Mouse (Mus musculus): Measurements from ENCODE around the gene Gemin4. TPM values are rescaled to one million over a fixed set of nuclear protein-coding genes. Genes with fewer than 3 reads are reported as not detected.
A peak's percentile ranks its signal among the peaks of the same experiment; 100 is the strongest.

Gemin4 gene
- total and polyA plus RNA-seq, 2 experiments: 0.65 to 3.8 TPM

- TF ChIP-seq POLR2A (IDR thresholded peaks at IDR 0.05; ENCODE audit: extremely low read depth, insufficient read depth, low read length) (no peak), CTCF (IDR thresholded peaks at IDR 0.05; ENCODE audit: low read depth, low read length) (no peak)
- no peak overlapping the region for H3K27ac ChIP-seq (replicated peaks; ENCODE audit: insufficient read depth, low read depth, low read length)
- H3K9ac ChIP-seq (ENCODE audit: low read depth, low read length): no peak overlapping the region
- no peaks in the 10 kb centered on the region for H3K27me3 ChIP-seq (ENCODE audit: control insufficient read depth, insufficient read depth, low read length)
- H3K4me1 ChIP-seq (ENCODE audit: control insufficient read depth, insufficient read depth, low read length): peaks cover 7% of the 10 kb centered on the region
- 69% methylated on average over 2 of the region's 2 CpGs for WGBS
- no peak for DNase-seq (ENCODE audit: extremely low read depth, low read depth, low spot score)
- H3K36me3 ChIP-seq (ENCODE audit: control insufficient read depth, insufficient read depth, low read length): peaks cover 3% of the 10 kb centered on the region; the same call in 1 of the 2 replicates
- no peak overlapping the region for H3K4me3 ChIP-seq (ENCODE audit: insufficient read depth, low read depth, low read length)
- peaks cover 7% of the 10 kb centered on the region; the same call in 1 of the 2 replicates for H3K79me2 ChIP-seq (ENCODE audit: control insufficient read depth, insufficient read depth, low read length)
Measured at GRCm38 (mm10) chr11:76247239-76247638, 29.8 kb upstream of the Gemin4 start.

- DNase-seq (ENCODE audit: extremely low read depth, low read depth, low spot score): no peak
- H3K36me3 ChIP-seq (ENCODE audit: control insufficient read depth, insufficient read depth, low read length): peaks cover 3% of the 10 kb centered on the region; the same call in 1 of the 2 replicates
- no peak for TF ChIP-seq POLR2A (IDR thresholded peaks at IDR 0.05; ENCODE audit: extremely low read depth, insufficient read depth, low read length)
- TF ChIP-seq CTCF (IDR thresholded peaks at IDR 0.05; ENCODE audit: low read depth, low read length): no peak
- H3K27ac ChIP-seq (replicated peaks; ENCODE audit: insufficient read depth, low read depth, low read length): no peak overlapping the region
- H3K4me1 ChIP-seq (ENCODE audit: control insufficient read depth, insufficient read depth, low read length): peaks cover 7% of the 10 kb centered on the region
- peaks cover 7% of the 10 kb centered on the region; the same call in 1 of the 2 replicates for H3K79me2 ChIP-seq (ENCODE audit: control insufficient read depth, insufficient read depth, low read length)
- no peaks in the 10 kb centered on the region for H3K27me3 ChIP-seq (ENCODE audit: control insufficient read depth, insufficient read depth, low read length)
- no peak overlapping the region for H3K4me3 ChIP-seq (ENCODE audit: insufficient read depth, low read depth, low read length)
- H3K9ac ChIP-seq (ENCODE audit: low read depth, low read length): no peak overlapping the region
Measured at GRCm38 (mm10) chr11:76246439-76246838, 29.0 kb upstream of the Gemin4 start.

- DNase-seq (ENCODE audit: extremely low read depth, low read depth, low spot score): no peak
- 2% methylated on average over 34 of the region's 34 CpGs for WGBS
Measured at GRCm38 (mm10) chr11:76243811-76244546, 26.5 kb upstream of the Gemin4 start.

GRCm38 (mm10) chr11:76242901-76243810, 25.7 kb upstream of the Gemin4 start, which contains the start of the genes Mrm3 and Glod4:
Gene Mrm3, plus strand, starts transcription at chr11:76243715.
Gene Glod4, minus strand, starts transcription at chr11:76243725.
- no peaks in the 10 kb centered on the region for H3K27me3 ChIP-seq (ENCODE audit: control insufficient read depth, insufficient read depth, low read length)
- peak; percentile 66 for DNase-seq (ENCODE audit: extremely low read depth, low read depth, low spot score)
- peaks cover 7% of the 10 kb centered on the region; the same call in 1 of the 2 replicates for H3K79me2 ChIP-seq (ENCODE audit: control insufficient read depth, insufficient read depth, low read length)
- TF ChIP-seq CTCF (IDR thresholded peaks at IDR 0.05; ENCODE audit: low read depth, low read length) (no peak), POLR2A (IDR thresholded peaks at IDR 0.05; ENCODE audit: extremely low read depth, insufficient read depth, low read length) (0 out of 2 replicates have a peak, but pooled peaks have one; percentile 48)
- peaks cover 11% of the 10 kb centered on the region for H3K36me3 ChIP-seq (ENCODE audit: control insufficient read depth, insufficient read depth, low read length)
- H3K27ac ChIP-seq (replicated peaks; ENCODE audit: insufficient read depth, low read depth, low read length): no peak within 1 kb of the TSS; the same call in 1 of the 2 replicates
- peaks cover 7% of the 10 kb centered on the region for H3K4me1 ChIP-seq (ENCODE audit: control insufficient read depth, insufficient read depth, low read length)
- H3K4me3 ChIP-seq (ENCODE audit: insufficient read depth, low read depth, low read length): peak within 1 kb of the TSS; percentile 92
- H3K9ac ChIP-seq (ENCODE audit: low read depth, low read length): peak within 1 kb of the TSS; percentile 82
- WGBS: under 1% methylated on average over 61 of the region's 61 CpGs

More at GRCm38 (mm10) chr11:76243811-76244546, 26.5 kb upstream of the Gemin4 start:
- peak overlapping the region; percentile 92 for H3K4me3 ChIP-seq (ENCODE audit: insufficient read depth, low read depth, low read length)
- H3K27me3 ChIP-seq (ENCODE audit: control insufficient read depth, insufficient read depth, low read length): no peaks in the 10 kb centered on the region
- H3K27ac ChIP-seq (replicated peaks; ENCODE audit: insufficient read depth, low read depth, low read length): no peak overlapping the region; the same call in 1 of the 2 replicates
- peak overlapping the region; percentile 82 for H3K9ac ChIP-seq (ENCODE audit: low read depth, low read length)
- H3K36me3 ChIP-seq (ENCODE audit: control insufficient read depth, insufficient read depth, low read length): peaks cover 11% of the 10 kb centered on the region
- peaks cover 7% of the 10 kb centered on the region for H3K4me1 ChIP-seq (ENCODE audit: control insufficient read depth, insufficient read depth, low read length)
- H3K79me2 ChIP-seq (ENCODE audit: control insufficient read depth, insufficient read depth, low read length): peaks cover 7% of the 10 kb centered on the region; the same call in 1 of the 2 replicates
- TF ChIP-seq CTCF (IDR thresholded peaks at IDR 0.05; ENCODE audit: low read depth, low read length) (no peak), POLR2A (IDR thresholded peaks at IDR 0.05; ENCODE audit: extremely low read depth, insufficient read depth, low read length) (no peak)

GRCm38 (mm10) chr11:76239750-76240149, 22.3 kb upstream of the Gemin4 start:
- H3K36me3 ChIP-seq (ENCODE audit: control insufficient read depth, insufficient read depth, low read length): peaks cover 27% of the 10 kb centered on the region
- no peak overlapping the region for H3K9ac ChIP-seq (ENCODE audit: low read depth, low read length)
- H3K27me3 ChIP-seq (ENCODE audit: control insufficient read depth, insufficient read depth, low read length): no peaks in the 10 kb centered on the region
- peaks cover 7% of the 10 kb centered on the region; the same call in 1 of the 2 replicates for H3K79me2 ChIP-seq (ENCODE audit: control insufficient read depth, insufficient read depth, low read length)
- H3K27ac ChIP-seq (replicated peaks; ENCODE audit: insufficient read depth, low read depth, low read length): no peak overlapping the region
- over 99% methylated on average over 2 of the region's 2 CpGs for WGBS
- H3K4me1 ChIP-seq (ENCODE audit: control insufficient read depth, insufficient read depth, low read length): peaks cover 7% of the 10 kb centered on the region
- no peak overlapping the region for H3K4me3 ChIP-seq (ENCODE audit: insufficient read depth, low read depth, low read length)
- no peak for DNase-seq (ENCODE audit: extremely low read depth, low read depth, low spot score)
- TF ChIP-seq POLR2A (IDR thresholded peaks at IDR 0.05; ENCODE audit: extremely low read depth, insufficient read depth, low read length) (no peak), CTCF (IDR thresholded peaks at IDR 0.05; ENCODE audit: low read depth, low read length) (no peak)
